Mouse (Mus musculus) midbrain, embryonic 14.5 days (tissue): ENCODE results near the gene Gm20388. TPM values are rescaled to one million over a fixed set of nuclear protein-coding genes. Genes with fewer than 3 reads are reported as not detected.

Source experiments
- ATAC-seq: fragments of 200-750 bp; cut with Nextera tagmentation; 2 replicates; pipeline ENCODE4 v1.8.0; 2017; ENCODE audit warnings: moderate number of reproducible peaks, moderate library complexity; ENCODE audit not compliant: low FRiP score, low TSS enrichment
- DNase-seq: peaks from one replicate; pipeline ENCODE4 v3.0.0-alpha.2; 2015
- H3K27ac ChIP-seq: fragments of 300-500 bp; sonication (generic); replicated peaks from 2 replicates; pipeline ENCODE4 v1.5.1; 2014; ENCODE audit warnings: mild to moderate bottlenecking, low read depth, low read length, moderate library complexity
- H3K27me3 ChIP-seq: fragments of 300-500 bp; sonication (generic); 2 replicates; pipeline ENCODE4 v1.6.1; 2014; ENCODE audit warnings: low read length, control low read depth, mixed read lengths; ENCODE audit not compliant: control insufficient read depth, insufficient read depth
- H3K36me3 ChIP-seq: fragments of 300-500 bp; sonication (generic); 2 replicates; pipeline ENCODE4 v1.6.1; 2014; ENCODE audit warnings: low read length, control low read depth; ENCODE audit not compliant: control insufficient read depth, insufficient read depth
- H3K4me1 ChIP-seq: fragments of 300-500 bp; sonication (generic); 2 replicates; pipeline ENCODE4 v1.6.1; 2014; ENCODE audit warnings: mild to moderate bottlenecking, antibody characterized with exemption, low read length, control low read depth; ENCODE audit not compliant: control insufficient read depth, insufficient read depth
- H3K4me2 ChIP-seq: fragments of 300-500 bp; sonication (generic); 2 replicates; pipeline ENCODE4 v1.6.1; 2014; ENCODE audit warnings: mild to moderate bottlenecking, low read length, moderate library complexity
- H3K4me3 ChIP-seq: fragments of 300-500 bp; sonication (generic); replicated peaks from 2 replicates; pipeline ENCODE4 v1.5.1; 2014; ENCODE audit warnings: low read depth, low read length
- H3K9ac ChIP-seq: fragments of 300-500 bp; sonication (generic); replicated peaks from 2 replicates; pipeline ENCODE4 v1.6.1; 2014; ENCODE audit warnings: mild to moderate bottlenecking, low read length, moderate library complexity
- H3K9me3 ChIP-seq: fragments of 300-500 bp; sonication (generic); 2 replicates; pipeline ENCODE4 v1.6.1; 2016; ENCODE audit warnings: low read length, control low read depth, mixed read lengths; ENCODE audit not compliant: control insufficient read depth
- WGBS: fragments of 180-500 bp; shearing (Covaris S2); extraction: QIAGEN DNeasy Blood & Tissue Kit; methylation state at CpG from one replicate; pipeline ENCODE4 v1.1.7; 2014; 5-methylcytosine and 5-hydroxymethylcytosine counted together
- polyA plus RNA-seq: library from polyadenylated mRNA; unstranded; fragments of >200 nt; fragmentation: Nextera tagmentation; extraction: Ambion mirVana; gene quantifications from 2 replicates; pipeline ENCODE4 v1.2.1, GENCODE M21; 2014

Gm20388 gene
- polyA plus RNA-seq, 1 experiment from 2014 or later: 4.1 TPM

GRCm38 (mm10) chr8:122149606-122150005, 2239.0 kb downstream of the Gm20388 start:
- ATAC-seq (no peak), DNase-seq (no peak)
- H3K4me1 ChIP-seq: no peaks in the 10 kb centered on the region
- no peaks in the 10 kb centered on the region for H3K9me3 ChIP-seq
- H3K27ac ChIP-seq: no peak overlapping the region
- 92% methylated on average over 8 of the region's 8 CpGs for WGBS
- H3K4me2 ChIP-seq: no peak overlapping the region
- no peaks in the 10 kb centered on the region for H3K27me3 ChIP-seq
- H3K36me3 ChIP-seq: no peaks in the 10 kb centered on the region
- no peak overlapping the region for H3K9ac ChIP-seq
- no peak overlapping the region for H3K4me3 ChIP-seq

- H3K4me2 ChIP-seq: no peak overlapping the region
- H3K27ac ChIP-seq: no peak overlapping the region
- WGBS: 89% methylated on average over 3 of the region's 3 CpGs
- no peaks in the 10 kb centered on the region for H3K36me3 ChIP-seq
- no peaks in the 10 kb centered on the region for H3K9me3 ChIP-seq
- no peak overlapping the region for H3K4me3 ChIP-seq
- H3K27me3 ChIP-seq: no peaks in the 10 kb centered on the region
- H3K9ac ChIP-seq: no peak overlapping the region
- no peak for DNase-seq
- H3K4me1 ChIP-seq: no peaks in the 10 kb centered on the region
- no peak for ATAC-seq
These were observed 2240.9 kb downstream of the Gm20388 start for GRCm38 (mm10) chr8:122151541-122151940.

DNA sequence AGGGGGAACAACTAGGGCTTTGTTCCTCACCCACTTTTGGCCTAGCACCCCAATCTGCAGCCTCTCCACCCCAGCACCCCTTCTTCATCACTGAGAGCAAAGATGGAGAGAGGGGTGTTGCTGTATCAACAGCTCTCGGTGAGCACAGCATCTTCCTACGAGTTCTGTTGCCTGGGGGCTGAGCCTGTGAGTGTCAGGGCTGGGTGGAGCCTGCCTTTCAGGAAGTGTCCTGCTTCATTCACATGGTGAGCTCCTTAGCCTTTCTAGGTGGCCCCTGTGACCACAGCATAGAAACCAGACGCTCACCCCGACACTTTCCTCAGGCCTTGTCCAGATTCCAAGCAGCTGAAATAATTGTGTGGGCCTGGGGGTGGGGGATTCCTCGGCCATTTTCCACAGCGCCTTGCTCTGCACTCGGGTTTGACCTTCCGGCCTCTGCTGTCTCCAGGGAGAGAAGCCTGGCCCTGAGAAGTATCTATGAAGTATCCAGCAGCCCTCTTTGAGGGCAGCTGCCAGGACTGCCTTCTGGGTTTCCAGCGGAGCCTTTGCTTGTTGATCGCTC, 2244.5 kb downstream of the Gm20388 start:
- 31% methylated on average over 10 of the region's 10 CpGs for WGBS
- Histone ChIP-seq H3K9me3 (no peaks in the 10 kb centered on the region), H3K4me2 (no peak overlapping the region), H3K36me3 (no peaks in the 10 kb centered on the region), H3K27me3 (no peaks in the 10 kb centered on the region), H3K4me1 (no peaks in the 10 kb centered on the region), H3K9ac (no peak overlapping the region), H3K4me3 (no peak overlapping the region), H3K27ac (no peak overlapping the region)
- ATAC-seq: no peak
- DNase-seq: no peak

DNA sequence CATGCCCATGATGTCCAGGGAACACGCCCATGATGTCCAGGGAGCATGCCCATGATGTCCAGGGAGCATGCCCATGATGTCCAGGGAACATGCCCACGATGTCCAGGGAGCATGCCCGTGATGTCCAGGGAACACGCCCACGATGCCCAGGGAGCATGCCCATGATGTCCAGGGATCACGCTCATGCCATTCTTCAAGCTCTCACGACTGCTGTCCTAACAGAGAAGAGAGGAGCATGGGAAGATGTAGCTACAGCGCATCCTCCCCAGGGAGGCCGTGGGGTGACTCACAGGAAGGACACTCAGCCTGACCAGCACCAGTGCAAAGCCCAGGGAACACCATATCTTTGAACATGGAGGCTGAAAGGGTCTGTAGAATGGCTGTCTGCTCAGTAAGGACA, 2245.3 kb downstream of the Gm20388 start:
- no peaks in the 10 kb centered on the region for H3K36me3 ChIP-seq
- ATAC-seq: no peak
- H3K27ac ChIP-seq: no peak overlapping the region
- no peak overlapping the region for H3K9ac ChIP-seq
- no peak overlapping the region for H3K4me2 ChIP-seq
- WGBS: 91% methylated on average over 9 of the region's 9 CpGs
- H3K4me3 ChIP-seq: no peak overlapping the region
- no peak for DNase-seq
- no peaks in the 10 kb centered on the region for H3K9me3 ChIP-seq
- no peaks in the 10 kb centered on the region for H3K4me1 ChIP-seq
- no peaks in the 10 kb centered on the region for H3K27me3 ChIP-seq

- 84% methylated on average over 12 of the region's 12 CpGs for WGBS
- DNase-seq (no peak), ATAC-seq (no peak)
These were observed 2247.0 kb downstream of the Gm20388 start for GRCm38 (mm10) chr8:122157689-122158088.

DNA sequence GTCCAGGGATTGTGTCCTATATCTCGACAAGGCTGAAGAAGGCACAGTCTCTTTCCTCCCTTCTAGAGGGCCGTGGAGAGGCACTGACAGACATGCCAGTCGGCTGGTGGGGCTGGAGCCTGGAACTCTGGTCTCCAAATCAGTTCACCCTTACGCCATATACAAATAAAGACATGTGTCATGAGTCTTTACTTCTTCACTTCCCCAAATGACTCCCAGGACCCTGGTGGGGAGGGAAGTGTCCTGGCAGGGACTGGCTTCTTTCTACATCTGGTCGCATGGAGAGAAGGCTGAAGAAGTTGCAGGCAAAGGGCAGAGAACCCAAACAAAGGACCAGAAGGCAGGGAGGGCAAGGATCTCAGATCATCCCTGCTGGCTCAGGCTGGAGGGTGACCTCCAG, 2249.5 kb downstream of the Gm20388 start:
- Histone ChIP-seq H3K9me3 (no peaks in the 10 kb centered on the region), H3K27me3 (no peaks in the 10 kb centered on the region), H3K9ac (no peak overlapping the region), H3K36me3 (no peaks in the 10 kb centered on the region), H3K4me2 (no peak overlapping the region), H3K27ac (no peak overlapping the region), H3K4me3 (no peak overlapping the region), H3K4me1 (no peaks in the 10 kb centered on the region)
- DNase-seq (no peak), ATAC-seq (no peak)
- 80% methylated on average over 5 of the region's 5 CpGs for WGBS

More at GRCm38 (mm10) chr8:122157689-122158088, 2247.0 kb downstream of the Gm20388 start:
- Histone ChIP-seq H3K36me3 (no peaks in the 10 kb centered on the region), H3K4me3 (no peak overlapping the region), H3K27me3 (no peaks in the 10 kb centered on the region), H3K9me3 (no peaks in the 10 kb centered on the region), H3K4me1 (no peaks in the 10 kb centered on the region), H3K27ac (no peak overlapping the region), H3K4me2 (no peak overlapping the region), H3K9ac (no peak overlapping the region)

DNA sequence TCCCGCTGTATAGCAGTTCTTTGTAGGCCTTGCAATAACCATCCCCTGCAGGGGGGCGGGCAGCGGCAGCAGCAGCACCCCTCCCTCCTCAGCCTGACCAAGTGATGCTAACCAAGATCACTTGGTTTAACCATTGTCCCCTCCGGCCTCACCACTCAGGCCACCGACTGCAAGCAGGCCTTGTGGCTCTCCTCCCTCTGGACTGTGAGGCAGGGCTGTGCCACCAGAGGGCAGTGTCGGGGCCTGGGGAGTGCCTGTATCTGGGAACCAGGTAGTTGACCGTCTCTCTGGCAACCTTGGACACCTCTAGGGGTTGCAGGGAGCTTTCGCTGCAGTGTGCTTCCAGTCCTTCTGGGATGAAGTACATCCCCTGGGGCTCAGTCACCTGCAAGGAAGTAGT, 2252.4 kb downstream of the Gm20388 start:
- Histone ChIP-seq H3K27me3 (no peaks in the 10 kb centered on the region), H3K9ac (no peak overlapping the region), H3K4me3 (no peak overlapping the region), H3K27ac (no peak overlapping the region), H3K36me3 (no peaks in the 10 kb centered on the region), H3K9me3 (no peaks in the 10 kb centered on the region), H3K4me1 (no peaks in the 10 kb centered on the region), H3K4me2 (no peak overlapping the region)
- peak; percentile 60 for DNase-seq
- ATAC-seq: no peak
- 31% methylated on average over 8 of the region's 8 CpGs for WGBS

DNA sequence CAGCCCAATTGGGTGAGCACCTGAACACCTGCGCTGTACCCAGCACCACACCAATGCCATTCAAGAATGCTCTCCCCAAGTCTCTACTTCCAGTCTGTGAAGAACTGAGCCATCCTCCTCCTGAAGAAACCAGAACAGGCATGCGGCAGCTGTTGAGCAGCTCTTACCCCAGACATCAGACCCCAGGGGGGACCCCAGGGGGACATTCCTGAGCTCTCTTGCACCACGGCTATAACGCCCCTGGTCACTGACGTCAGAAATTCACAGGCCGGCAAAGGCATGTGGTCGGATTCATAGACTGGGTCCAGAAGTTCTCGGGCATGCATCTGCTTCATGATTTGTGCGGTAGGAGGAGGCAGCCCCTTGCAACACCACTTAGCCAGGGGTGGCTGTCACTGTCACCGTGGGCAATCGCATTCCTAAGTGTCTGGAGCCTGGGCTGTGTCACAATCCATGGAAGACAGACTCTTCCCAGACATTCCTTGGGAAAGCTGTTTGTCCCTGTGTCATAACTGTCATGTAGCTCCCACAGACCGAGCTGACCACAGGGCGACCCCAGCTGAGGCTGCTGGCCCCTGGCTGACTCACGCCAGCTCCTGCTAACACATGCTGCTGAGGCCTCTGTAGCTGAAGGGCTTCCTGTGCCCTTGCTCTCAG, 2256.7 kb downstream of the Gm20388 start:
- no peak overlapping the region for H3K9ac ChIP-seq
- no peak overlapping the region for H3K4me2 ChIP-seq
- no peaks in the 10 kb centered on the region for H3K9me3 ChIP-seq
- ATAC-seq: no peak
- 69% methylated on average over 14 of the region's 14 CpGs for WGBS
- no peaks in the 10 kb centered on the region for H3K4me1 ChIP-seq
- H3K36me3 ChIP-seq: no peaks in the 10 kb centered on the region
- H3K27ac ChIP-seq: no peak overlapping the region
- DNase-seq: no peak
- no peaks in the 10 kb centered on the region for H3K27me3 ChIP-seq
- H3K4me3 ChIP-seq: no peak overlapping the region

DNA sequence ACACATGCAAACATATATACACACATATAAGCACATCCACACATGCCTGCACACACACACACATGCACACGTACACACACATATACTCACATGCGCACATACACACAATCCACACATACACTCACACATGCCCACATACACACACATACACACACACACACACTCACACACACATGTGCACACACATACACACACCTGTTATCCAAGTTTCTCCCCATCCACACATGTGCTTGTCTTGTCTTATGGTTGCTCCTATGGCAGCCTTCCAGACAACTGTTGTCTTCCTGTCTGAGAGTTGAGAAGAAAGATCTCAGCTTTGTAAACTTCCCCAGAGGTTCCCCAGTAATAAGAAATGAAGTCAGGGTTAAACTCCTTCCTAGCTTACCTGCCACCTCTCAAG, 2258.8 kb downstream of the Gm20388 start:
- H3K36me3 ChIP-seq: no peaks in the 10 kb centered on the region
- no peaks in the 10 kb centered on the region for H3K9me3 ChIP-seq
- WGBS: 98% methylated on average over 2 of the region's 2 CpGs
- ATAC-seq (no peak), DNase-seq (no peak)
- H3K4me2 ChIP-seq: no peak overlapping the region
- no peak overlapping the region for H3K9ac ChIP-seq
- no peaks in the 10 kb centered on the region for H3K4me1 ChIP-seq
- H3K27me3 ChIP-seq: no peaks in the 10 kb centered on the region
- no peak overlapping the region for H3K4me3 ChIP-seq
- no peak overlapping the region for H3K27ac ChIP-seq
